Mouse (Mus musculus): ENCODE data around the gene Tnfsfm13.

DNA sequence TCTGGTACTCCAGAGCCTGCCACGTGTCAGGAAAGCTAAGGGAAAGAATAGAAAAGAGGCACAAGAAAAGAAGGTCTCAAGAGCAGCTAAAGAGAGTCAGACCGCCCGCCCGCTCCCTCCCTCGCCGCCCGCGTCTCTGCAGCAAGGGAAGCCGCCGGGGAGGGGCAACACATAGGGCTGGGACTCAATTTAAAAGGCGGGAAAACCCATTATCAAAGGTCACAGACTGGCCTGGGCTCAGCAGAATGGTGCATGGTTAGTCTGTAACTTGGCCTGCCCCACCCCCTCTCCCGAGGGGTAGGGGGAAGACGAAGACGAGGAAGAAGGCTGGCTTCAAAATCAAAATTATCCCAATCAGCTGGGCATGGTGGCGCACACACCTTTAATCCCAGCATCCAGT is 22.8 kb upstream of the Tnfsfm13 start:
- TF ChIP-seq CTCF (IDR thresholded peaks at IDR 0.05; ENCODE audit: insufficient read depth, low read length), result no peak
- TF ChIP-seq POLR2A (IDR thresholded peaks at IDR 0.05; ENCODE audit: borderline replicate concordance, extremely low read depth, low read depth, low read length), result no peak

Data from lung, adult 2 months (tissue).